Mouse (Mus musculus): Measurements from ENCODE around the gene Tmem150a. TPM values are rescaled to one million over a fixed set of nuclear protein-coding genes. Genes with fewer than 3 reads are reported as not detected.

Gene Tmem150a
- polyA plus RNA-seq, 1 experiment, result 13.0 TPM

GRCm38 (mm10) chr6:72318440-72318839, 36.8 kb upstream of the Tmem150a start:
- H3K4me3 ChIP-seq (ENCODE audit: low read depth, low read length), result no peak overlapping the region
- H3K9ac ChIP-seq (ENCODE audit: low read depth, poor library complexity, severe bottlenecking), result no peak overlapping the region
- H3K27ac ChIP-seq (ENCODE audit: insufficient read depth, low read length), result no peak overlapping the region
- no peaks in the 10 kb centered on the region for H3K4me1 ChIP-seq (ENCODE audit: control insufficient read depth, insufficient read depth, low read length)
- peaks cover 47% of the 10 kb centered on the region for H3K36me3 ChIP-seq (ENCODE audit: control insufficient read depth, insufficient read depth, low read length, poor library complexity, severe bottlenecking)
- TF ChIP-seq CTCF (IDR thresholded peaks at IDR 0.05; ENCODE audit: low read depth, low read length) (no peak), EP300 (IDR thresholded peaks at IDR 0.05; ENCODE audit: insufficient read depth, low read depth, low read length) (no peak), POLR2A (IDR thresholded peaks at IDR 0.05; ENCODE audit: insufficient read depth, low read length) (no peak)
- H3K27me3 ChIP-seq (ENCODE audit: control insufficient read depth, insufficient read depth, low read length, poor library complexity, severe bottlenecking), result no peaks in the 10 kb centered on the region
- H3K9me3 ChIP-seq (replicated peaks; ENCODE audit: control insufficient read depth, insufficient read depth, low read length, poor library complexity, severe bottlenecking), result no peaks in the 10 kb centered on the region

DNA sequence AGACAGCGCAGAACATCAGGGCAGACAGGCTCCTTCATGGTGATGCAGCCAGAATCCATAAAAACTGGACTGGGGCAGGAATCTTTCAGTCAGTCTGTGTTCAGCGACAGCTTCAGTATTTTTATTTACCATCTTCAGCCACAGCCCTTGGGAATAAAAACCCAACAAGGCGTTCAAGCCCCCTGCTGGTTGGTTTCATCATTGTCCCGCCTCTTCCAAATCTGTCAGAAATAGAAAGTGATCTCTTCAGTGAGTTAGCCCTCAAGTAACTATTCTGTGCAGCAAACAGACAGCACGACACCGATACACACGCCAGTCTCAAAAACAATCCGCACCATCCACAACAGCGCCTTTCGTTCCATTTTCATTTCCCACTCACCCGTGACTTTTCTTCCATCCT, 36.2 kb upstream of the Tmem150a start:
- TF ChIP-seq CTCF (IDR thresholded peaks at IDR 0.05; ENCODE audit: low read depth, low read length) (no peak), EP300 (IDR thresholded peaks at IDR 0.05; ENCODE audit: insufficient read depth, low read depth, low read length) (no peak), POLR2A (IDR thresholded peaks at IDR 0.05; ENCODE audit: insufficient read depth, low read length) (no peak)
- H3K4me3 ChIP-seq (ENCODE audit: low read depth, low read length), result no peak overlapping the region

DNA sequence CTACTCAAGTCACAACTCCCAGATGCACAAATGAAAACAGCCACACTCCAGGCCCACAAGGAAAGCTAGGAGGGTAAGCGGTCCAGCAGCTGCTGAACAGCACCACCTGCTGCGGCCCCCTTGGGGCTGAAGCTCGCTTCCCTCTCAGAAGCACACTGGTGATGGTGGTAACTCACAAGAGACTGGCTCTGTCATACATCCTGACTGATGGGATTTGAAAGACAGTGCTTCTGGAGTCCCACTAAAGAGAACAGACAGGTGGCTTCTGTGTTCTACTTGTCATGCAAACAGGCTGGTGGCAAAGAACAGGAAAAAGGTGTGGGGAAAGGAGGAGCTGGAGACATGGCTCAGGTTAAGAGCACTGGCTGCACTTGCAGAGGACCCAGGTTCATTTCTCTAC, 32.3 kb upstream of the Tmem150a start:
- TF ChIP-seq CTCF (IDR thresholded peaks at IDR 0.05; ENCODE audit: low read depth, low read length) (no peak), POLR2A (IDR thresholded peaks at IDR 0.05; ENCODE audit: insufficient read depth, low read length) (no peak), EP300 (IDR thresholded peaks at IDR 0.05; ENCODE audit: insufficient read depth, low read depth, low read length) (no peak)
- Histone ChIP-seq H3K27ac (ENCODE audit: insufficient read depth, low read length) (no peak overlapping the region), H3K4me1 (ENCODE audit: control insufficient read depth, insufficient read depth, low read length) (no peaks in the 10 kb centered on the region), H3K36me3 (ENCODE audit: control insufficient read depth, insufficient read depth, low read length, poor library complexity, severe bottlenecking) (peaks cover 66% of the 10 kb centered on the region), H3K9ac (ENCODE audit: low read depth, poor library complexity, severe bottlenecking) (no peak overlapping the region), H3K27me3 (ENCODE audit: control insufficient read depth, insufficient read depth, low read length, poor library complexity, severe bottlenecking) (no peaks in the 10 kb centered on the region), H3K9me3 (replicated peaks; ENCODE audit: control insufficient read depth, insufficient read depth, low read length, poor library complexity, severe bottlenecking) (no peaks in the 10 kb centered on the region), H3K4me3 (ENCODE audit: low read depth, low read length) (no peak overlapping the region)

More for the DNA sequence above, 36.2 kb upstream of the Tmem150a start:
- no peak overlapping the region for H3K27ac ChIP-seq (ENCODE audit: insufficient read depth, low read length)
- H3K9ac ChIP-seq (ENCODE audit: low read depth, poor library complexity, severe bottlenecking), result no peak overlapping the region
- H3K9me3 ChIP-seq (replicated peaks; ENCODE audit: control insufficient read depth, insufficient read depth, low read length, poor library complexity, severe bottlenecking), result no peaks in the 10 kb centered on the region
- no peaks in the 10 kb centered on the region for H3K27me3 ChIP-seq (ENCODE audit: control insufficient read depth, insufficient read depth, low read length, poor library complexity, severe bottlenecking)
- H3K4me1 ChIP-seq (ENCODE audit: control insufficient read depth, insufficient read depth, low read length), result no peaks in the 10 kb centered on the region
- H3K36me3 ChIP-seq (ENCODE audit: control insufficient read depth, insufficient read depth, low read length, poor library complexity, severe bottlenecking), result peaks cover 50% of the 10 kb centered on the region

DNA sequence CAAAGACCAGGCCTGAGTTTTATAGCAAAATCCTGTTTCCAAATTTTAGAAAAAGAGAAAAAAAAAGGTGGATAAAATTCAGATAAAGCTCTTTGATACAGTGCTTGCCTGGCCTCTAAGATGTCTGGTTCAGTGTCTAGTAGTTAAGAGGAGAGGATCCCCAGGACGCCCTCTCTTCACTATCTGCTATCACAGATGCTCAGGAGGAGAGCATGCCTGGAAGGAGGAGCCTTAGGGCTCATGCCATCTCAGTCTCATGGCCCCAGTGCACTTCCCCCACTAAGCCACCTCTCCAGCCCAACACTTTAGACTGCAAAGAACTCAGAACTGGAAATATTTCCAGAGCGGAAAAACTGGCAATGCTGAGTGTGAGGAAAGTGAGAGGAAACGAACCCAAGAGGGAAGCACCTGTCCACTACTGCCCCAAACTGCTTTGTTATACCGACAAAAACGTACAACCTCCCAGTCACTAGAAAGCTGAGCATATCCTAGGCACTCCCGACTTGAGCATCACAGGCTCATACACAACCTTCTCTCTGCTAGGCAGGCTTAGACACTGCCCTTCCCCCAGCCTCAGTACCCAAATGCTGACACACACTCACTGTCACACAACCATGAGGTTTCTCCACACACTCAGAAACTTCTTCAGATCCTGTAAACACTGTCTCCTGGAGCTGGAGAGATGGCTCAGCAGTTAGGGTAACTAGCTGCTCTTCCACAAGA, 31.3 kb upstream of the Tmem150a start:
- Histone ChIP-seq H3K4me3 (ENCODE audit: low read depth, low read length) (no peak overlapping the region), H3K9ac (ENCODE audit: low read depth, poor library complexity, severe bottlenecking) (no peak overlapping the region), H3K9me3 (replicated peaks; ENCODE audit: control insufficient read depth, insufficient read depth, low read length, poor library complexity, severe bottlenecking) (no peaks in the 10 kb centered on the region), H3K27me3 (ENCODE audit: control insufficient read depth, insufficient read depth, low read length, poor library complexity, severe bottlenecking) (no peaks in the 10 kb centered on the region), H3K4me1 (ENCODE audit: control insufficient read depth, insufficient read depth, low read length) (no peaks in the 10 kb centered on the region), H3K36me3 (ENCODE audit: control insufficient read depth, insufficient read depth, low read length, poor library complexity, severe bottlenecking) (peaks cover 66% of the 10 kb centered on the region), H3K27ac (ENCODE audit: insufficient read depth, low read length) (no peak overlapping the region)
- no peak for TF ChIP-seq CTCF (IDR thresholded peaks at IDR 0.05; ENCODE audit: low read depth, low read length)
- no peak for TF ChIP-seq EP300 (IDR thresholded peaks at IDR 0.05; ENCODE audit: insufficient read depth, low read depth, low read length)
- no peak for TF ChIP-seq POLR2A (IDR thresholded peaks at IDR 0.05; ENCODE audit: insufficient read depth, low read length)

- no peak overlapping the region for H3K9ac ChIP-seq (ENCODE audit: low read depth, poor library complexity, severe bottlenecking)
- no peaks in the 10 kb centered on the region for H3K4me1 ChIP-seq (ENCODE audit: control insufficient read depth, insufficient read depth, low read length)
- TF ChIP-seq EP300 (IDR thresholded peaks at IDR 0.05; ENCODE audit: insufficient read depth, low read depth, low read length) (no peak), CTCF (IDR thresholded peaks at IDR 0.05; ENCODE audit: low read depth, low read length) (peak; percentile 17), POLR2A (IDR thresholded peaks at IDR 0.05; ENCODE audit: insufficient read depth, low read length) (no peak)
- no peaks in the 10 kb centered on the region for H3K9me3 ChIP-seq (replicated peaks; ENCODE audit: control insufficient read depth, insufficient read depth, low read length, poor library complexity, severe bottlenecking)
- H3K4me3 ChIP-seq (ENCODE audit: low read depth, low read length), result no peak overlapping the region
- no peak overlapping the region for H3K27ac ChIP-seq (ENCODE audit: insufficient read depth, low read length)
- H3K36me3 ChIP-seq (ENCODE audit: control insufficient read depth, insufficient read depth, low read length, poor library complexity, severe bottlenecking), result peaks cover 53% of the 10 kb centered on the region
- H3K27me3 ChIP-seq (ENCODE audit: control insufficient read depth, insufficient read depth, low read length, poor library complexity, severe bottlenecking), result no peaks in the 10 kb centered on the region
Measured at GRCm38 (mm10) chr6:72326274-72326673, 29.0 kb upstream of the Tmem150a start.

DNA sequence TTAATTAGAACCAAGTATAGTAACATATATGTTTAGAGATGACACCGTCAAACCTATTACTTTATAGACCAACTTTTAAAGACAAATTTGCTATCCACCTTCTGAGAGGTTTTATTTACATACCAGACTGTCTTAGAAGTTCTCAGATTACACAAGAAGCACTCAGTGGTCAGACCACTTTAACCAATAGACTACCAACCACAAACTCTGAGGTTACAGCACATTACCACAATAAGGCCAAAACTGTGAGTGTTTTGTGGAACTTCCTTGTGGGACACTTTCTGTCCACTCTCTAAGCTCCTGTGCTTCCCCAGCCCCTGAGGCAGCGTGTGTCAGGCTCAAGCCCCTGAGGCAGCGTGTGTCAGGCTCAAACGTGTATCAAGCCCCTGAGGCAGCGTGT, 26.2 kb upstream of the Tmem150a start:
- Histone ChIP-seq H3K4me3 (ENCODE audit: low read depth, low read length) (no peak overlapping the region), H3K9me3 (replicated peaks; ENCODE audit: control insufficient read depth, insufficient read depth, low read length, poor library complexity, severe bottlenecking) (no peaks in the 10 kb centered on the region), H3K9ac (ENCODE audit: low read depth, poor library complexity, severe bottlenecking) (no peak overlapping the region), H3K36me3 (ENCODE audit: control insufficient read depth, insufficient read depth, low read length, poor library complexity, severe bottlenecking) (peaks cover 57% of the 10 kb centered on the region), H3K4me1 (ENCODE audit: control insufficient read depth, insufficient read depth, low read length) (no peaks in the 10 kb centered on the region), H3K27ac (ENCODE audit: insufficient read depth, low read length) (no peak overlapping the region), H3K27me3 (ENCODE audit: control insufficient read depth, insufficient read depth, low read length, poor library complexity, severe bottlenecking) (no peaks in the 10 kb centered on the region)
- TF ChIP-seq POLR2A (IDR thresholded peaks at IDR 0.05; ENCODE audit: insufficient read depth, low read length) (no peak), EP300 (IDR thresholded peaks at IDR 0.05; ENCODE audit: insufficient read depth, low read depth, low read length) (no peak), CTCF (IDR thresholded peaks at IDR 0.05; ENCODE audit: low read depth, low read length) (no peak)
